Mouse (Mus musculus) T-cell, adult 2 months (primary cell): ENCODE measurements at regions not wholly inside any gene's neighbourhood (a gene's known extent, or its start where the extent isn't known, plus 50 kb on each side); places are given as distances from the start of the nearest gene placed in this dataset.

Experiments used
- DNase-seq: peaks from one replicate; pipeline ENCODE4 v3.0.0; 2022; ENCODE audit warnings: low spot score

DNA sequence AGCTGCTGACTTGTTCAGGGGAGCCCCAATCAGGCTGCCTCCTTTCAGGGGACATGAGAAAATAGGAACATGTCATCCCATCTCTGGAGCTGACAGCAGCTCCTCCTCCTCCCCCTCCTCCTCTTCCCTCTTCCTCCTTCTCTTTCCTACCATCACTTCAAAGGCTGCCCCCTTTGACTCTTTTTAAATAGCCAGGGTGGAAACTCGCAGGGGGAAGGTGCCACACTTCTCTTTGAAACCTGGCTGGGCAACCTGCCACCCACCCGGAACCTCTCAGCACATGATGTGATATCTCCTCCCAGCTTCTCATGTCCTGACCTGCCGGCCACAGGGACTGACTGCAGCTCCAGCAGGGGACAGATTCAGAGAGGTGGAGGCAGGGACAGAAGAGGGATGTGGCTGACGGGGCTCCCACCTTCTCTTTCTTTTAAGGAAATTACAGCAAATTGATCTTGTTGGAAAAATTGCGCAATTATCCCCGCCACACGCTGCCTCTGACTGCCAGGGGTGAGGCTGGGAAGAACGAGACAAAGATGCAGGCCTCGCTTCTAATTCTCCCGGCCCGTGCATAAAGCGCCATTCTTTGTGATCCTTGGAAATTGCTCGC is 399.6 kb upstream of the Kazn start:
- DNase-seq, result no peak

DNA sequence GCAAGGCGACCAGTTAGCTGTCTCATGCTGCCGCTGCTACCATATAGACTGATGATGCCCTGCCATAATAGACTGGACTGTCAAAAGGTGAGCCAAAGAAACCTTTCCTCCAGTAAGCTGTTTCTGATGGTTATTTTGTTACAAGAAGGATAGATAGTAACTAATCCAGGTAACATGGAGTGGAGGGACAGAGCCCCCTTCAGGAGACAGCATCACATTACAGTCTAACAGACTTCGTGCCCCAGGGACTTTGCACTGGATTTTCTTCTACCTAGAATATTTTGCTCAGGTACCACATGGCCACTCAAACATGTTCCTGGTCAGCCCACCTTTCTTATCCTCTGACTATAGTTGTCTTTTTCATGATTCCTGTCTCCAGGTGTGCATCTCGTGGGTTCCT is 398.9 kb upstream of the Kazn start:
- no peak for DNase-seq

DNA sequence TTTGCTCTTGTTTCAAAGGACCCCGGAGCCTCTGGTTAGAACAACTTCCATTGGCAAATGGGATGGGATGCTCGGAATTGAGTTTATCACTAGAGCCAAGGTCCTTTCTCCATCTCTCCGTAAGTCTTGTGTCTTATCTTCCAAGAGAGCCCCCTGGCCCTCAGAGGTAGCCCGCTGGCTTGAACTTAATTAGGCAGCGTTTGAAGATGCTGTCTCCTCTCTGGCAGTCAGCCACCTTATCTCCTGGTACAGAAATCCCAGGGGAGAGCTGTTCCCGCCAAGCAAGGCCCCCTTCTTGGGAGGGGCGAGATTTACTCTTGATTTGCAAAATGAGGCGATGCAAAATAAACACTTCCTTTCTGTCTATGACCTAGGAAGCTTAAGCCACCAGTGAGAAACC is 395.2 kb upstream of the Kazn start:
- no peak for DNase-seq

DNA sequence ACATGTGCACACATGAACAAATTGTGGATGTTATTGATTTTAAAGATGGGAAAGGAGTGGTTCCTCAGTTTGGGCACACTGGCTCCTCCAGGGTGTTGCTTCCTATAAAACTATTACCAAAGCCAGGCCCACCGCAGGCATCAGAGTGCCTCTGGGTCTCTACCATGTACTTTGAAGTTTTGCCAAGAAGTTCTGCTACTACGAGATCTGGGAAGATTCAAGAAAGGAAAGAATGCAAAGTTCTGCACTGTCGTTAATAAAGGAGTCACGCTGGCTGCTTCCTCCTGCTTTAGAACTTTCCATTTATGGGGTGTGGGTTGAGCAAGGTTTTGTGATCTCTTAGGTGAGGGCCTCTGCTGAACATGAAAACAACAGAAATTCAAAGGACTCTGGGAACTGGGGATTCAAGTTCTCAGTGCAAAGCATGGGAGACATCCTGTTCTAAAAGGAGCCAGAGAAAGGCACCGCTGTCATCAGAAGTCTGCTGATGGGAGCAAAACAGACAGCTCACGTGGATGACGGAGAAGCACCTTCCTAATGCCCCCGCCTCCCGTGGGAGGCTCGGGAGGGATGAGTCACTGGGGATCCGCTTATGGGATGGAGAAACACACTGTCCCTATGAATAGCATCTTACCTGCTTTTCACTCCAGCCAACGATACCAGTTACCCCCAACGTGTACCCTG is 394.6 kb upstream of the Kazn start:
- no peak for DNase-seq

DNA sequence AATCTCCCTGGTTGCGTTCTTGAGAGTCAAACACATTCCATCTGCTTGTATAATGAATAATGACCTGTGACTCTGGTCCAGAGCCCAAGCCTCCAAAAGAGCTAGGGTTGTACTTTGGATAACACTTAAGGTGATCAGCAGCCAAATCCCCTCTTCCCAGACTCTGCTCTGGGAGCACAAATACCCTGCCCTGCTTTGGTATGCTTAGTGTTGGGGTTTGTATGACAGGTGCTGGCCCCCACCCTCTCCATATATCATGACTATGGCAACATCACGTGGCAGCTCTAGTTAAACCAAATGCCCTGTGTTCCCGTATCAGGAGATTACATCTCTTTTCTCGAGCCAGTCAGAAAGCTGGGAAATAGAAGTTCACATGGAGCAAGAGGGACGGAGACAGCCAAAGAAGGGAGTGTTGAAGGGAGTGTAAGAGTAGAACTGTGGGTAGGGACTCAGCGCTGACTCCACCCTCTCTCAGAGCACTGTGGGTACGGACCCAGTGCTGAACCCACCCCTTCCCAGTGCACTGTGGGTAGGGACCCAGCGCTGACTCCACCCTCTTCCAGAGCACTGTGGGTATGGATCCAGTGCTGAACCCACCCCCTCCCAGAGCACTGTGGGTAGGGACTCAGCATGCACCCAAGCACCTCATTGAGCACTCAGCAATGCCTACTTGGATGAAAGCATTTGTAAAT is 387.4 kb upstream of the Kazn start:
- DNase-seq, result no peak

DNA sequence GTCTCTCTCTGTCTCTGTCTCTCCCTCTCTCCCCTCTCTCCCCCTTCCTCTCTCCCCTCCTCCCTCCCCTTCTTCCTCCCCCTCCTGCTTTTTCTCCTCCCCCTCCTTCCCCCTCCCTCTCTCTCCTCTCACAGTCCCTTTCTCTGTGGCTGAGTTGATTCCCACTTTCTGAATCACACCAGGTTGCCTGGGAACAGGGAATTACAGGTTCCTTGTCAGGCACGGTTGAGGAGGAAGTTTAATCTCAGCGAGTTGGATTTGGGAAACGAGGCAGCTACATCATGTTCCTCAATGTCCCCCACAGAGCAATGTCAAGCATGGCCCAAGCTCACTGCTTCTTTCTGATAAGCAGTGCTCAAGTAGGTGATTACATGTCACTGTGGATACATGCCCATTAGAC is 386.3 kb upstream of the Kazn start:
- no peak for DNase-seq

DNA sequence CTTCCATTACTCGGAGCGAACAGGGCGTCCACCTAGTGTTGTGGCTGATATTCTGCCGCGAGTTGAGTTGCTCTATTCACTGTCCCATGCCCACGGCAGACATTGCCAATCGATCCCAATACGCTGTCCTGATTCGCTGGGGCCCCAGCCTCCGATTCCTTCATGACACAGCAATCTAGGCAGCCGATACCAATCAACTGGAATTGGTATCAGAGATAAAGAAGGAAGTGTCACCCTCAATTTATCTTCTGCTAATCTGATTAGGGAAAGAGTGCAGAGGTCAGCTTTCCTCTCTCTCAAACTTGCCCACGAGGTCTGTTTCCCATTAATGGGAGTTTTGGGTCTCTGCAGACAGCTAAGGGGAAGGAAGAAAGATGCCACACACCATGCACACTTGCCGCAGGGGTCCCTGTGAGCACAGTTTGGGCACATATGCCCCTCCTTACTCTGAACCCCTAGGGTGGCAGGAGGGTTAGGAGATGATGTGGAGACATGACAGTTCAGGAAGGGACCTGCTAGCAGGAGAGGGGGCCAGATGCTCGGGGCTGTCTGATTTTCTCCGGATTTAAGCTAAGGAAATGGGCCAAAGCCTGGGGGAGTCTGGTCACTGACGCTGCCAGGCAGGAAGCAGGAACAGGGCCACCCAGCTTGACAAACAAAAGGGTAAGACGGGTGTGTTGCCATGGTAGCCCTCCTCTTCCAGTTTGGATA is 383.1 kb upstream of the Kazn start:
- DNase-seq, result no peak

DNA sequence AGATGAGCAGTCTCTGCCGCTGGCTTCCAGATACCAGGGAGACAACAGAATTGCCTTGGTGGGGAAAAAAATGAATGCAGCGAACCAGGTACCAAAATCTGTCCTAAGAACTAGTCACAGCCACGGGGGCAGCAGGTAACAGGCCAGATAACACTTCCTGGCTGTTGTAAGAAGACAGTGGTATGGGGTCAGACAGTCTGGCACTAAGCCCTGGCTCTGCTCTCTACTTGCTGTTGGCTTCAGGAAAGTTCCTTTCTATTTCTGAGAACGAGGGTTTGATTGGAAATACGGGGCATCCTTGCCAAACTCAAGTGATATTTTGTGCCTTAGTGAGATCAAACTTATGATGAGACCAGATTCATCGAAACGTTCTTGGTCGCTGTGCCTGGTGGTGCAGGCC is 380.2 kb upstream of the Kazn start:
- DNase-seq, result no peak

DNA sequence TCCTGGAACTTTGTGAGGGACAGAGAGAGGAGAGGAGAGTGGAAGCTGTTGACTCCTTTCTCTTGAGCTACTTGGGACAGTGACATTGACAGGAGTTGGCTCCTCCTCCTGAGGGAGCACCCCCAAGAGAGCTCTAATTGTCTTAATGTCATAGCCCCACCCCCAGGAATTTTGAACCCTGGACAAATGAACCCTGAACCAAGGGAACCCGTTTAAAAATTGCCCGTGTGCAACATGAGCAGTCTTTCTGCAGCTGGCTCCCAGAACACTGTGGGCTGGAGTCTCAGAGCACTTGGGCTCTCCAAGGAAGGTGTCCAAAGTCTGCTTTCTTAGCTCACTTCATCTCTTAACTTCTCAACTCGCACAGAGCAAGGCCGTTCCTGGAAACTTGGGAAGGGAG is 379.6 kb upstream of the Kazn start:
- DNase-seq, result no peak

DNA sequence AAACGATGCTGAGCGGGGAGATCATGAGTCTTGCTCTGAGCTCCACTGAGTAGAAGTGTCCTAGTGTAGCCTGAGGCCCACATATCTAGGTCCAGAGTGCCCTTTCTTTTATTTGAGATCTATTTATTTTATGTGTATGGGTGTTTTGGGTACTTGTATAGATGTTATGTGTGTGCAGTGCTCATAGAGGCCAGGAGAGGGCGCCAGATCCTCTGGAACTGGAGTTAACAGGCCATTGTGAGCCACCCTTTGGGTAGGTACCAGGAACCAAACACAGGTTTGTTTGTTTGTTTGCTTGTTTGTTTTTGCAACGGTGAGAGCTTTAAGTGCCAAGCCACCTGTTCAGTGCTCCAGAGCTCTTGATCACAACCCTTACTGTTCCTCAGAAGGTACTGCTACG is 378.5 kb upstream of the Kazn start:
- DNase-seq, result no peak

DNA sequence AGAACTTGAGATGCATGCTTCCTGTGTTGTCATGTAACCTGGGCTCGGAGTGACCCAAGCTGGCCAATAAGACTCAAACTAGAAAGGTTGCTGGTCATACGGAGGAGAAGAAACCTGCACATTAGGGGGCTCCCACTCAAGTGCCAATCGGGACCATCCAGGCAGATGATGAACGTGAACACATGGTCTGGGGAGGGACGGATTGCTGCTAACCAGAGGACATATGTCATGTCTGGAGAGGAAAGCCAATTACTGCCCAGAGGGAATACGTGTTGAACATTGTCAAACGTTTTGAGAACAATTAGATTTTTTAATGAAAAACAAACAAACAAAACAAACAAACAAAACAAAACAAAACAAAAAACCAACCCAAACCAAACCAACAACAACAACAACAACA is 377.7 kb upstream of the Kazn start:
- DNase-seq, result no peak

DNA sequence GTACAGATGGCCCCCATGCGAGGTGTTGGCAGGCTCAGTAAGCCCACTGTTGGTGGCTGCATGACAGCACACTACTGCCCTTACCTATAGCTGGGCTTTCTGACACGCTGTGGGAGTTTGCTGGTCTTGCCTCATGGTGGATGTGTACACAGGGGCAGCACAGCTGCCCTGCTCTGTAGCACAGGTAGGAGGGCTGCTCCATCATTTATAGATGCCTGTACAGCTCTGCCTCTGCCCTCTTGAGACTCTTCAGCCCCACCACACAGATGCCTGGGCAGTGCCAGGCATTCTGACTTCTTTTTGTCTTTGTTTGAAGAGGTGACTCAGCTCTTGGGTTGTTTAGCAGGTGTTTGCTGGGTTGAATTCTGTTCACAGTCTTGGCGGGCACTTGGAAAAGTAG is 365.9 kb upstream of the Kazn start:
- no peak for DNase-seq

DNA sequence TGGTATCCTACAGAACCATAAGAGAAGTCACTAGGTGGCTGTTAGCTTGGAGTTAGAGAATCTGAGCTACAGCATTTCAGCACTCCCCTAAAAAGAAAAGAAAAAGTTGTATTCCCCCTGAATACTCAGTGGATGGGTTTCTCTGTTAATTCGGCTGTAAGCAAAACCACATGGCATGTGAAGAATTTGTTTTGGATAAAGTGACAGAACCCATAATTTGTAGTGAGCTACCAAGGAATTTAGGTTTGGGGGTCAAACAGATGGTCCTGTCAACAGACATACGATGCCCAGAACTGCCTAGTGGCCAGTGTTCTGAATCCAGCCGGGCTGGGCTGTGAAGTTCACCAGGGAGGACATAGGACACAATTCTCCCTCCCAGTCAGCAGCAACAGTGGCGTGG is 358.0 kb upstream of the Kazn start:
- DNase-seq, result no peak

DNA sequence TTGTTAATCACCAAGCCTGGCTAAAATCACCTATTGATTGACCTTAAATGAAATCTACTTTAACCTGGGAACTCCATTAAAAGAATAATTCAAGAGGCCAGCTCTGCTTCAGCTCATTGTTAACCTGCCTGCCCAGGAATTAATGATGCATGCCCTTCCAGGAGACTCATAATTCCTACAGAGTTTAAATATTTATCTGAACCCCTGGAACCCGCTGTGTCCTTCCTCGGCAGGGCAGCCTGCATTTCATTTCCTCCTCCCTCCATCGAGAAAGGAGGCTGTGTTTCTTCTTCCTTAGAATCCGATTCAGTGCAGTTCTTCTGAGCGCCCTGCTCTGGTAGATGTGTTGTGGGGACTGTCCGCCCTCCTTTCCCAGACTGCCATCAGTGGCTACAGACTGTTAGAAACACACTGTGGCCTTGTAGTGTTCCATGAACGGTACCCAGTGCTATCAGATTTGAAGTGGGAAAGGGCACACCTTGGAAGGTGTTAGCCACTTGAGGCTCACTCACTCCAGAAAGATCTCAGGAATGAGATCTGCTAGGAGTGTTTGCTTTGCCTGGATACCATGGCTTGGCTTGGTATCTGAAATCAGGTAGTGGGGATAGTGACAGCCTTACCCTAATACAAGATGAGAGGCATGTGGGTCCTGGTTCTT is 350.0 kb upstream of the Kazn start:
- no peak for DNase-seq

DNA sequence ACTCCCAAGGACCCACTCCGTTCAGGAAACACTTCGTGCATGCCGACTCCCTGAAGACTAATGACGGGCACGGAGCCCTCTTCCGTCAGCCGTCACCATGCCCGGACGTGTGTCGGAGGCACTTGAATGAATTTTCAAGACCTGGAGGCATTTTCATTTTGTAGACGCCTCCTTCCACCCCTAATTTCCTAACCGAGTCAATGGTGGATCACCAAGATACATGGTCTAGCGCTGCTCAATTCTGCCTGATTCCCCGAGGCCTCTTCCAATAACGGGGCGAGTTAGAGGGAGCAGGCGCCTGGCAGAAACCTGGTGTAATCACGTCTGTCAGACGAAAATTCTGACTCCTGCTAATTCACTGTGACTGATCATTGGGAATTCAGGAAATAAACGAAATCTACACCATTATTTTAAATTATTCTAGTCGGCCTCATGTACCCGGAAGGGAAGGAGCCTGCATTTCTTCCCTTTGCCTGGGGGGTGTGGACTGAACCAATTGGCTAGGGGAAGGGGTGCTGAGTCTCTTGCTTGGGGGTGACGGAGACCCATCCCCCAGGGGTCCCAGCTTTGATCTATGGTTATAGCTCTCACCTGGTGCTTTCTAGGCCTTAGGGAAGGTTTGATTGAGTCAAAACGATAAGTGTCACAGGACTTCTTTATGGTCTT is 349.4 kb upstream of the Kazn start:
- no peak for DNase-seq

DNA sequence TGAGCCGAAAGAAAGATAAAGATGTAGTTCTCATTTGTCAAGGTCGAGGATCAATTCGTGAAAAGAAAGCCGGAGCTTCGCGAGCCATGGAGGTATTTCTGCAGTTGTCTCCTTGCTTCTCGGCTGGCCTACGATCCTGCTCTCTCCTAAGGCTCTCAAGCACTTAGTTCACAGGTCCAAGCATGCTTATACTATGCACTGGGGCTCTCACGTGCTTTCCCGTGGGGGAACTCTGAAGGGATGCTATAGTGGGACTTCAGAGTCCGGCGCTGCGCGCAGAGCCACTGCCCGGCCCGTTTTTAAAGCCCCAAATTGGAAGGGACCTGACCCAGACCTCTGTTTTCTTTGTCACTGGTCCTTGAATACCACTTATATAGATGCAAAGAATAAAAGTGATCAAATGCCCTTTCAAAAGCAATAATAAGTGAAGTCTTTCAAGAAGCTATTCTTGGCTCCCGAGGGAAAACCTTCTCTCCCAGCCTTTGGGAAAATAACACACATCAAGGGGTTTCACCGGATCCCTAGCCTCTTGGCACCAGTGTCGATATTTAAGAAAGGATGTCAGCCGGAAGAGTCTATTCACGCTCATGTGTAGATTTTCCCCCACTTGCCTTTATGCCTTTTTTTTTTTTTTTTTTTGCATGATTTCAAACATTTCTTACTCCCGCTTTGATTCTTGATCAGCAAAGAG is 348.3 kb upstream of the Kazn start:
- DNase-seq, result no peak

DNA sequence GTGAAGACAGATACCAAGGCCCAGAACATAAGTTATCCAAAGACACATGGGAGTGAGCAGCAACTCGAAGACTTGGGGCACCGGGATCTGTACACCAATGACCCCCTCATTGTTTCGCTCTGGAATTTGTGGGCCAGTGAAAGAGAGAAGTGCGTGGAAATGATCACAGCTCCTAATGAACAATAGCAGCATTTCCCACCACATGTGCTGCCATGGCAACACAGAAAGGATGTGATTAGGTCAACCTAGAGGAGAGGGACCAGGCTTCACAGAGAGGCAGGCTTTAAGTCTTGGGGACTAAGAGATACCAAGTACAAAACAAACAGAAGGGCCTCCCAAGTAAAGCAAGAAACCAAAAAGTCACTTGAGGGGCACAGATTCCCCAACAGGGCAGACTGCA is 339.3 kb upstream of the Kazn start:
- DNase-seq, result no peak

DNA sequence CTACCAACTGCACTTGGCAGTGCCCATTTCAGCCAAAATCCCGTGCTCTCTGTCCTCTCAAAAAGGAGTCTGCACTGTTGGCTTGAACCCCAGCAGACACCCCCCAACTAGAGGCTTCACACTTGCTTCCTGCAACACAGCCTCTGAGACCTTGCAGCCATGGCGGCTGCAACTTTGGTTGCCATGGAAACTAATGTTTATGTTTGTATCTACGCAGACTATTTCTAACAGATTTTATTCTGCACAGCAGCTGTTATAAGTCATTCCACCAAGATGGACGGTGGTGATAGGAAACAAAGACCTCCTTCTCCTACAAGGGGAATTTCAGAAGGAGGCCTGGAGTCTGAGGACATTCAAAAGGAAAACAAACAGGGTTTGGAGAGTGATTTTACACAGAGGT is 338.3 kb upstream of the Kazn start:
- DNase-seq, result no peak

DNA sequence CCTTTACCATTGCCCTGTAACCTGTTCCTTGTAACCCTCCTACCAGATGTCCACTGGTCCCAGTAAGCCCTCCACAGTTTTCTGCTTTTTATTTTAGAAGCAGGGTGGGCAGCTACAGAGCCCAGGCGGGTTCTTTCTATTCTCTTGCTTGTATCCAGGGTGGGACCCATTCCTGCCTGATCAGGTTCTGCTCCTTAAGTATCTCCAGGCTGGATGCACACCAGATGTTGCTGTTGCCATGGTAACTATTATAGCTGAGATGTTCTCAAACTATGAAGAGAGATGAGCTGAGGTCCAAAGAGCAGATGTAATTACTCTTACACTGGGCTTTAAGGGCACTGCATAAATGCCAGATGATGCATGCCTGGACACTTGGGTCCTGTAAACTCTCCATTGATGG is 335.3 kb upstream of the Kazn start:
- no peak for DNase-seq

DNA sequence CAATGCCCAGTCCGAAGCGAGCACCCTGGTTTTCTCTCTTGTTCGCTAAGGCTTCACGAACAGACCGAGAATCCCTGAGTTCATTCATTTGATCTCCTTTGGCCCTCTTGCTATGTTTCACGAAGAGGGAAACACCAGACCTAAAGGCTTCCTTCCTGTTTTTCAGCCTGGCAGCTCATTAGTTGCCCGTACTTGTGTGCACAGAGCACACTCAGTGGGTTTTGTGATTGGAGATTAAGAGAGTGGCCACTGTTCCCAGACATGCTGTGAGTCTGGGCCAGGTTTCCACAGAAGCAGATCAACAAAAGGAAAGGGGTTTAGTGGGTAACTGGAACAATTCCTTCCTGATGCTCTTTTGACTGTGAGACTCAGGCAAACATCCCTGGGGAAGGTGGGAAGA is 331.5 kb upstream of the Kazn start:
- DNase-seq, result no peak

DNA sequence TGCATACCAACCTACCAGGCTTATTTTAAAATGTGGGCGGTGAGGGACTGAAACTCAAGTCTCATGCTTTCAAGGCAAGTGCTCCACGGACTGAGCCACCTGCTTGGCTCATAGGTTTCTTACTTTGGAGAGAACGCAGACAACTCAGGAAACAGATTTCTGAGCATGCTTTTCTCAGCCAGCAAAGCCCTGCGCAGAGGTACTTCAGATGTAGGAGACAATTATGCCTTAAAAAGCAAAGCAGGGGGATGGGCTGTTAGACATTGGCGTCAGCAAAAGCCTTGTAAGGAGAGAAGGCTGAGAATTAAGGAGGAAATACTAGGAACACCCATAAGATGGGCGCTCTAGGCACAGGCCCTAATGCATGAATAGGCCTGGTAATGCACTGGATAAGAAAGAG is 329.4 kb upstream of the Kazn start:
- DNase-seq, result no peak
